Mouse (Mus musculus) left cerebral cortex, adult 18-20 months (tissue): ENCODE results near the gene Olfr1022. TPM values are rescaled to one million over a fixed set of nuclear protein-coding genes. Genes with fewer than 3 reads are reported as not detected.

Experiments
- DNase-seq, 2 experiments: peaks; one replicate each; pipeline ENCODE4 v3.0.0; 2021 to 2022; ENCODE audit warnings: low spot score in 2 of 2, mixed read lengths in 1 of 2
- long read RNA-seq, 2 experiments: library from polyadenylated mRNA; stranded (forward); transcript quantifications; one replicate each; pipeline ENCODE4 v2.0.0; 2021
- total RNA-seq, 2 experiments: library from RNA; stranded (reverse); gene quantifications; 2 replicates each; pipeline ENCODE4 v1.2.3; 2021

Olfr1022 gene
- not detected for total RNA-seq
- long read RNA-seq, experiment 1: 0 reads
- long read RNA-seq, experiment 2: 0 reads

GRCm38 (mm10) chr2:85868294-85868693 is at the start of gene Olfr1022:
Olfr1022 (plus strand) TSS chr2:85868594.
- DNase-seq: no peak

- no peak for DNase-seq
Observed at GRCm38 (mm10) chr2:85845383-85845782, 23.0 kb upstream of the Olfr1022 start, which contains the start of gene Olfr1019. Olfr1019 (minus strand) TSS chr2:85845483.

GRCm38 (mm10) chr2:85846730-85847129 is 21.7 kb upstream of the Olfr1022 start, which contains the start of gene Olfr1020:
Olfr1020 (plus strand) TSS chr2:85847030.
- no peak for DNase-seq

- DNase-seq: no peak
Observed at GRCm38 (mm10) chr2:85885340-85885739, 16.9 kb downstream of the Olfr1022 start, which contains the start of gene Olfr1023. Olfr1023 (plus strand) TSS chr2:85885640.

GRCm38 (mm10) chr2:85904952-85905351 is 36.6 kb downstream of the Olfr1022 start, which contains the start of gene Olfr1024:
Olfr1024 (minus strand) TSS chr2:85905052.
- DNase-seq: no peak

GRCm38 (mm10) chr2:85913197-85913596 is 44.8 kb downstream of the Olfr1022 start:
- DNase-seq: no peak

GRCm38 (mm10) chr2:85914893-85915292 is 46.5 kb downstream of the Olfr1022 start, which contains the start of gene Olfr1025-ps1:
Olfr1025-ps1 (plus strand) TSS chr2:85915193.
- no peak for DNase-seq

Other genes with a start within 250 kb of the Olfr1022 start
- not detected for gene Olfr1002, start 217.9 kb upstream of the Olfr1022 start, total RNA-seq
- not detected for gene Olfr154, start 204.1 kb upstream of the Olfr1022 start, total RNA-seq
- not detected for gene Olfr1006, start 189.8 kb upstream of the Olfr1022 start, total RNA-seq
- not detected for gene Olfr1008, start 179.2 kb upstream of the Olfr1022 start, total RNA-seq
- gene Olfr1009, start 153.2 kb upstream of the Olfr1022 start, total RNA-seq: not detected
- not detected for gene Olfr1012, start 105.8 kb upstream of the Olfr1022 start, total RNA-seq
- gene Olfr1013, start 101.5 kb upstream of the Olfr1022 start, total RNA-seq: not detected
- gene Olfr1014, start 95.9 kb upstream of the Olfr1022 start, total RNA-seq: not detected
- not detected for gene Olfr1015, start 86.6 kb upstream of the Olfr1022 start, total RNA-seq
- not detected for gene Olfr1016, start 66.0 kb upstream of the Olfr1022 start, total RNA-seq
- not detected for gene Olfr1018, start 50.1 kb upstream of the Olfr1022 start, total RNA-seq
- not detected for gene Olfr1019, start 23.1 kb upstream of the Olfr1022 start, total RNA-seq
- gene Olfr1020, start 21.6 kb upstream of the Olfr1022 start, total RNA-seq: not detected
- gene Olfr1023, start 17.0 kb downstream of the Olfr1022 start, total RNA-seq: not detected
- gene Olfr1024, start 36.5 kb downstream of the Olfr1022 start, total RNA-seq: not detected
- not detected for gene Olfr1025-ps1, start 46.6 kb downstream of the Olfr1022 start, total RNA-seq
- gene Olfr1026, start 53.0 kb downstream of the Olfr1022 start, total RNA-seq: not detected
- not detected for gene Olfr1028, start 81.8 kb downstream of the Olfr1022 start, total RNA-seq
- not detected for gene Olfr1029, start 105.3 kb downstream of the Olfr1022 start, total RNA-seq
- gene Olfr1030, start 110.7 kb downstream of the Olfr1022 start, total RNA-seq: not detected
- not detected for gene Olfr1031, start 121.7 kb downstream of the Olfr1022 start, total RNA-seq
- not detected for gene Olfr1032, start 136.9 kb downstream of the Olfr1022 start, total RNA-seq
- gene Olfr1033, start 152.0 kb downstream of the Olfr1022 start, total RNA-seq: not detected
- gene Olfr1034, start 177.3 kb downstream of the Olfr1022 start, total RNA-seq: not detected
- not detected for gene Olfr1036, start 205.4 kb downstream of the Olfr1022 start, total RNA-seq
- gene Olfr1037, start 218.8 kb downstream of the Olfr1022 start, total RNA-seq: not detected